Mouse (Mus musculus) CH12.LX (cell line): Measurements from ENCODE around the gene Cfap58.

ENCODE experiments used
- CHD1 ChIP-seq: IDR thresholded peaks from 2 replicates; pipeline ENCODE4 v1.6.1; 2012; ENCODE audit warnings: low read depth, low read length, improper control_type of control experiment, inconsistent platforms
- ETS1 ChIP-seq: conservative IDR thresholded peaks from 2 replicates; pipeline ENCODE4 v1.6.1; 2012; ENCODE audit warnings: low read depth, mild to moderate bottlenecking, inconsistent platforms, low read length, improper control_type of control experiment, moderate library complexity
- SMC3 ChIP-seq: IDR thresholded peaks from 2 replicates; pipeline ENCODE4 v1.6.1; 2011; ENCODE audit warnings: low read depth, low read length, improper control_type of control experiment

DNA sequence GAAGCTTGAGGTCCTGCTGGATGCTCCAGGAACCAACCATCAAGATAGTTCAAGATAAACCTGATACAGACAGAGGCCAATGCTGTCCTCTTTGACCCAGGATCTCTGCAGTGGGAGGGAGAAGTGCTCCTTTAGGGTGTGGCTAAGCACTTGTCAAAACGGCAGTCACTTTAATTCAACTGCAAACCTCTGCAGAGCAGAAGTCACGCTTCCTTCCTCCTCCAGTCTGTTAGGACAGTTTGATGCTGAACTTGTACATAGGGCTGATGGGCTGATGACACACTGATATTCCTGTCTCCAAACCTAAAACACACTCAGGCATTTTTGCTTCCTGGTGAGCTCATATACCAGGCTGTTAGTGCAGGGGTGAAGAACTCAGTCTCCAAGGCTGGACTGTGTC is 125.8 kb downstream of the Cfap58 start:
- TF ChIP-seq SMC3 (no peak), CHD1 (no peak), ETS1 (no peak)
